In the genomic region with DNA sequence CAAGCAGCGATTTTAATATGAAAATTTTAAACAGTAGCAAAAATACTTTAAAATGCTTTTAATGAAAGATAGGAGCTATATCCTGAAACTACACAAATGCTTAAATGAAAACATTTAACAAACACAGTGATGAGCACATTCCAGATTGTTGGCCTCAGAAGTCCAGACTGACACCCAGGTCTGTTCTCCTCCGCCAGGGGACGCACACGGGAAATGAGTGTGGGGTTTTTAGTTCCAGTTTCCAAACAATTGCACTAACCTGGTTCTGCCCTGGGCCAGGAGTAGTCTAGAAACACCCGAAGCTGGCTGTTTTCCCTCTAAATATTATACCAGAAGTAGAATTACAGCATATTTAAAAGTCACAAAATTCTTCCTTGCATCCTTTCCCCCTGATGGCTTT, we compare ENCODE assay signal across 18 mouse cellular contexts. TPM values are rescaled to one million over a fixed set of nuclear protein-coding genes. Genes with fewer than 3 reads are reported as not detected.
DNase-seq lines count a peak whose midpoint lies in the region; ATAC-seq and TF ChIP-seq lines count a peak whose summit lies in the region.
"Had no signal": no experiment of that assay in that cellular context is flagged by ENCODE, and none has a peak within 500 bp of the region (broad histone marks: within the 10 kb centered on the region; RNA-seq: fewer than 3 reads in every experiment).

No protein-coding gene starts in this region.

- no peaks in the 10 kb centered on the region for H3K79me2 ChIP-seq in heart, adult 2 months (replicated peaks; ENCODE audit: control insufficient read depth, insufficient read depth, low read length)

- H3K4me1 ChIP-seq in heart, adult 2 months (ENCODE audit: control insufficient read depth, insufficient read depth, low read length) = peaks cover 2% of the 10 kb centered on the region
- peaks cover 7% of the 10 kb centered on the region for H3K4me1 ChIP-seq in heart, embryonic 11.5 days (ENCODE audit: control insufficient read depth, insufficient read depth, low read length)
- H3K4me1 ChIP-seq in liver, embryonic 14.5 days (replicated peaks; ENCODE audit: control insufficient read depth in 2 of 2, insufficient read depth in 2 of 2, low read length in 1 of 2) = peaks cover 0 to 3% of the 10 kb centered on the region in 2 experiments; a peak in 2 of 4 replicates
- no peaks in the 10 kb centered on the region for H3K4me1 ChIP-seq in liver, embryonic 11.5 days (replicated peaks; ENCODE audit: control insufficient read depth, insufficient read depth, low read length)

- TF ChIP-seq CTCF in heart, adult 2 months (IDR thresholded peaks at IDR 0.05) = peak; percentile 85
- TF ChIP-seq CTCF in liver, embryonic 14.5 days (IDR thresholded peaks at IDR 0.05; ENCODE audit: low read depth) = 0 out of 2 replicates have a peak, but pooled peaks have one; percentile 9

- H3K27ac ChIP-seq in heart, adult 2 months = peak overlapping the region; percentile 32; the same call in 1 of the 2 replicates
- H3K27ac ChIP-seq in heart, embryonic 11.5 days (ENCODE audit: low read depth, low read length) = no peak overlapping the region
- H3K27ac ChIP-seq in liver, embryonic 14.5 days = no peak overlapping the region
- no peak overlapping the region for H3K27ac ChIP-seq in liver, embryonic 11.5 days (ENCODE audit: low read depth, low read length)
- H3K27ac ChIP-seq: midbrain, embryonic 13.5 days; neural tube, embryonic 13.5 days had no signal

- no peaks in the 10 kb centered on the region for H3K27me3 ChIP-seq in heart, adult 2 months (ENCODE audit: control insufficient read depth, insufficient read depth, low read length)
- H3K27me3 ChIP-seq in heart, embryonic 11.5 days (ENCODE audit: control insufficient read depth, insufficient read depth, low read length) = no peaks in the 10 kb centered on the region
- H3K27me3 ChIP-seq in liver, embryonic 14.5 days (ENCODE audit: control insufficient read depth, insufficient read depth, low read length) = no peaks in the 10 kb centered on the region
- H3K27me3 ChIP-seq in liver, embryonic 11.5 days (replicated peaks; ENCODE audit: control insufficient read depth, insufficient read depth, low read length) = no peaks in the 10 kb centered on the region
- H3K27me3 ChIP-seq in splenic B cell, adult 2 months (ENCODE audit: control insufficient read depth, insufficient read depth, low read length, poor library complexity, severe bottlenecking) = no peaks in the 10 kb centered on the region
- H3K27me3 ChIP-seq: midbrain, embryonic 13.5 days; neural tube, embryonic 13.5 days; Patski had no signal

- H3K9ac ChIP-seq in heart, adult 2 months (ENCODE audit: low read depth, low read length) = no peak overlapping the region
- H3K9ac ChIP-seq in heart, embryonic 11.5 days (ENCODE audit: low read depth, low read length) = no peak overlapping the region
- H3K9ac ChIP-seq in liver, embryonic 14.5 days (replicated peaks) = no peak overlapping the region
- no peak overlapping the region for H3K9ac ChIP-seq in liver, embryonic 11.5 days (ENCODE audit: low read depth, low read length)
- H3K9ac ChIP-seq: midbrain, embryonic 13.5 days; neural tube, embryonic 13.5 days had no signal

- no peak overlapping the region for H3K4me2 ChIP-seq in heart, embryonic 11.5 days
- no peak overlapping the region for H3K4me2 ChIP-seq in liver, embryonic 14.5 days (ENCODE audit: low read depth)
- H3K4me2 ChIP-seq in liver, embryonic 11.5 days = no peak overlapping the region
- H3K4me2 ChIP-seq: midbrain, embryonic 13.5 days; neural tube, embryonic 13.5 days had no signal

- TF ChIP-seq POLR2A in heart, adult 2 months (IDR thresholded peaks at IDR 0.05; ENCODE audit: insufficient read depth, low read depth, low read length) = no peak

- intact Hi-C loops in heart, adult 2 months (cut with DNase I) = loop anchor here (2.0 to 10.0 kb wide), 4 partner anchors 23 to 415 kb away; a partner anchor contains a TSS

- no peak for ATAC-seq in heart, embryonic 11.5 days (replicated peaks; ENCODE audit: insufficient number of reproducible peaks, low FRiP score, low TSS enrichment)
- no peak for ATAC-seq in liver, embryonic 14.5 days (ENCODE audit: insufficient read depth)
- ATAC-seq in liver, embryonic 11.5 days (replicated peaks; ENCODE audit: low FRiP score) = no peak
- peak; percentile 20 to 26; a peak in 1 of 4 replicates for ATAC-seq in hematopoietic stem cell, adult 5-6 weeks (replicated peaks in 1 of 2; ENCODE audit: insufficient read depth in 1 of 2, low FRiP score in 2 of 2, low TSS enrichment in 1 of 2, low read depth in 1 of 2, poor library complexity in 2 of 2, severe bottlenecking in 2 of 2)
- ATAC-seq: midbrain, embryonic 13.5 days; Patski had no signal

- 0 out of 2 replicates have a peak, but pooled peaks have one; percentile 30 for TF ChIP-seq EP300 in heart, adult 2 months (IDR thresholded peaks at IDR 0.05; ENCODE audit: insufficient read depth, low read depth, low read length)
- no peak for TF ChIP-seq EP300 in liver, embryonic 14.5 days (IDR thresholded peaks at IDR 0.05; ENCODE audit: low read depth)

- no peak overlapping the region for H3K4me3 ChIP-seq in heart, adult 2 months
- no peak overlapping the region for H3K4me3 ChIP-seq in heart, embryonic 11.5 days (ENCODE audit: low read depth, low read length)
- H3K4me3 ChIP-seq in liver, embryonic 14.5 days (ENCODE audit: insufficient read depth in 1 of 2, low read depth in 2 of 2, low read length in 2 of 2) = no peak overlapping the region
- H3K4me3 ChIP-seq in liver, embryonic 11.5 days (ENCODE audit: low read depth, low read length) = no peak overlapping the region
- H3K4me3 ChIP-seq: erythroblast, embryonic 14.5 days; midbrain, embryonic 13.5 days; neural tube, embryonic 13.5 days had no signal

- no peaks in the 10 kb centered on the region for H3K36me3 ChIP-seq in heart, adult 2 months (ENCODE audit: control insufficient read depth, insufficient read depth, low read length)
- no peaks in the 10 kb centered on the region for H3K36me3 ChIP-seq in heart, embryonic 11.5 days (ENCODE audit: control insufficient read depth, insufficient read depth, low read length)
- no peaks in the 10 kb centered on the region for H3K36me3 ChIP-seq in liver, embryonic 14.5 days (replicated peaks; ENCODE audit: control insufficient read depth, insufficient read depth, low read depth)
- 0 out of 2 replicates have a peak, but pooled peaks cover 2% of the 10 kb centered on the region for H3K36me3 ChIP-seq in liver, embryonic 11.5 days (ENCODE audit: control insufficient read depth, insufficient read depth, low read length)
- H3K36me3 ChIP-seq in splenic B cell, adult 2 months (ENCODE audit: control insufficient read depth, insufficient read depth, low read length, poor library complexity, severe bottlenecking) = no peaks in the 10 kb centered on the region
- H3K36me3 ChIP-seq: midbrain, embryonic 13.5 days; neural tube, embryonic 13.5 days had no signal

- WGBS in heart, adult 2 months = 56% methylated on average over 5 of the region's 5 CpGs
- 78% methylated on average over 5 of the region's 5 CpGs for WGBS in heart, embryonic 11.5 days (ENCODE audit: insufficient replicate concordance)
- WGBS in liver, embryonic 14.5 days (ENCODE audit: insufficient replicate concordance) = 70% methylated on average over 5 of the region's 5 CpGs
- WGBS in liver, embryonic 11.5 days = 81% methylated on average over 5 of the region's 5 CpGs

- DNase-seq in heart, adult 2 months = peak in 1 of 2 experiments; percentile 40
- DNase-seq in liver, embryonic 14.5 days (ENCODE audit: low read depth in 3 of 3, low spot score in 3 of 3) = no peak
- DNase-seq in liver, embryonic 11.5 days (ENCODE audit: low spot score) = no peak
- peak; percentile 38 for DNase-seq in splenic B cell, adult 2 months (ENCODE audit: low read depth, low spot score)
- DNase-seq in cerebellum, adult 11-12 months = no peak
- DNase-seq in urinary bladder, postnatal 36 days (ENCODE audit: low spot score in 2 of 2) = no peak
- DNase-seq: adrenal gland, postnatal 10 days; embryo, embryonic 11 days; thymus, postnatal 14 days had no signal

- H3K9me3 ChIP-seq in heart, embryonic 11.5 days (replicated peaks; ENCODE audit: control insufficient read depth, low read length) = no peaks in the 10 kb centered on the region
- no peaks in the 10 kb centered on the region for H3K9me3 ChIP-seq in liver, embryonic 14.5 days (ENCODE audit: control insufficient read depth, low read length)
- no peaks in the 10 kb centered on the region for H3K9me3 ChIP-seq in liver, embryonic 11.5 days (ENCODE audit: control insufficient read depth, low read length)
- H3K9me3 ChIP-seq: midbrain, embryonic 13.5 days; neural tube, embryonic 13.5 days had no signal

RNA-seq across cellular contexts. Expression of a gene that starts 5.0 kb away (rescaled TPM):
- 10 to 100 TPM; 44.0 to 45.9 TPM for total RNA-seq in heart, adult 2 months (2021)
- polyA plus RNA-seq in heart, adult 2 months (2012; rRNA removed) = 15.3 and 28.0 TPM in 2 replicates
- polyA plus RNA-seq in heart, embryonic 11.5 days (2014; fragmentation: Nextera tagmentation; extraction: Ambion mirVana) = 9.4 and 9.6 TPM in 2 replicates
- polyA plus RNA-seq in liver, embryonic 14.5 days (2012; rRNA removed) = 1.9 and 2.9 TPM in 2 replicates
- polyA plus RNA-seq in liver, embryonic 14.5 days (2014; fragmentation: Nextera tagmentation; extraction: Ambion mirVana) = 3.3 and 4.2 TPM in 2 replicates
- polyA plus RNA-seq in liver, embryonic 11.5 days (2014; fragmentation: Nextera tagmentation; extraction: Ambion mirVana) = 7.7 and 8.1 TPM in 2 replicates
- 7.7 and 10.7 TPM in 2 replicates for total RNA-seq in hematopoietic stem cell, adult 5-6 weeks (2017)

RNA-seq across cellular contexts. Expression of a gene that starts 51.3 kb away (rescaled TPM):
- not detected for total RNA-seq in heart, adult 2 months (2021)
- 0.88 TPM in 1 of 2 replicates, not detected in the other for polyA plus RNA-seq in heart, adult 2 months (2012; rRNA removed)
- not detected in 2 replicates for polyA plus RNA-seq in heart, embryonic 11.5 days (2014; fragmentation: Nextera tagmentation; extraction: Ambion mirVana)
- polyA plus RNA-seq in liver, embryonic 14.5 days (2012; rRNA removed) = not detected in 2 replicates
- not detected in 2 replicates for polyA plus RNA-seq in liver, embryonic 14.5 days (2014; fragmentation: Nextera tagmentation; extraction: Ambion mirVana)
- not detected in 2 replicates for polyA plus RNA-seq in liver, embryonic 11.5 days (2014; fragmentation: Nextera tagmentation; extraction: Ambion mirVana)
- total RNA-seq in hematopoietic stem cell, adult 5-6 weeks (2017) = not detected in 2 replicates
- total RNA-seq: adrenal gland, postnatal 10 days; left cerebral cortex, postnatal 14 days had no signal
- polyA plus RNA-seq: erythroblast, embryonic 14.5 days; hindbrain, embryonic 11.5 days; liver, embryonic 16.5 days; midbrain, embryonic 13.5 days; neural tube, embryonic 13.5 days had no signal

Comparison
In these comparisons a context has a peak if more than half of its experiments do, and no peak if none do; other contexts are left out.
1. ATAC-seq: peak in hematopoietic stem cell, adult 5-6 weeks (2 of 2); none in heart, embryonic 11.5 days (single experiment), liver, embryonic 14.5 days (single experiment) and liver, embryonic 11.5 days (single experiment).